Mouse (Mus musculus) limb, embryonic 14.5 days (tissue): ENCODE results near the gene Snx9. TPM values are rescaled to one million over a fixed set of nuclear protein-coding genes. Genes with fewer than 3 reads are reported as not detected.

Experiments used
- ATAC-seq: fragments of 200-750 bp; cut with Nextera tagmentation; 2 replicates; pipeline ENCODE4 v1.8.0; 2017; ENCODE audit warnings: low read depth, moderate number of reproducible peaks, moderate TSS enrichment; ENCODE audit not compliant: low FRiP score
- DNase-seq: peaks from one replicate; pipeline ENCODE4 v3.0.0-alpha.2; 2015; ENCODE audit warnings: low spot score
- H3K27ac ChIP-seq: fragments of 300-500 bp; sonication (generic); replicated peaks from 2 replicates; pipeline ENCODE4 v1.5.1; 2014; ENCODE audit warnings: low read depth, mild to moderate bottlenecking, low read length, moderate library complexity, mixed read lengths
- H3K27me3 ChIP-seq: fragments of 300-500 bp; sonication (generic); 2 replicates; pipeline ENCODE4 v1.6.1; 2014; ENCODE audit warnings: low read length, mixed read lengths; ENCODE audit not compliant: control insufficient read depth, insufficient read depth
- H3K36me3 ChIP-seq: fragments of 300-500 bp; sonication (generic); 2 replicates; pipeline ENCODE4 v1.6.1; 2014; ENCODE audit warnings: mild to moderate bottlenecking, low read length, moderate library complexity, mixed read lengths; ENCODE audit not compliant: control insufficient read depth, insufficient read depth
- H3K4me1 ChIP-seq: fragments of 300-500 bp; sonication (generic); 2 replicates; pipeline ENCODE4 v1.6.1; 2014; ENCODE audit warnings: antibody characterized with exemption, low read length, mixed read lengths; ENCODE audit not compliant: control insufficient read depth, insufficient read depth
- H3K4me2 ChIP-seq: fragments of 300-500 bp; sonication (generic); replicated peaks from 2 replicates; pipeline ENCODE4 v1.6.1; 2014; ENCODE audit warnings: low read depth, mild to moderate bottlenecking, low read length, moderate library complexity; ENCODE audit not compliant: severe bottlenecking
- H3K4me3 ChIP-seq: fragments of 300-500 bp; sonication (generic); replicated peaks from 2 replicates; pipeline ENCODE4 v1.5.1; 2014; ENCODE audit warnings: low read length
- H3K9ac ChIP-seq: fragments of 300-500 bp; sonication (generic); 2 replicates; pipeline ENCODE4 v1.6.1; 2014; ENCODE audit warnings: mild to moderate bottlenecking, low read depth, low read length, moderate library complexity; ENCODE audit not compliant: severe bottlenecking
- H3K9me3 ChIP-seq: fragments of 300-500 bp; sonication (generic); 2 replicates; pipeline ENCODE4 v1.6.1; 2016; ENCODE audit warnings: low read length; ENCODE audit not compliant: control insufficient read depth
- POLR2A ChIP-seq: fragments of 200-500 bp; IDR thresholded peaks from 2 replicates; pipeline ENCODE4 v1.8.0; 2012; ENCODE audit warnings: inconsistent platforms, mild to moderate bottlenecking, moderate library complexity, borderline replicate concordance; ENCODE audit not compliant: insufficient read depth, insufficient read length; ENCODE audit errors: extremely low read depth
- WGBS: fragments of 180-500 bp; shearing (Covaris S2); extraction: QIAGEN DNeasy Blood & Tissue Kit; methylation state at CpG from one replicate; pipeline ENCODE4 v1.1.7; 2014; 5-methylcytosine and 5-hydroxymethylcytosine counted together
- polyA plus RNA-seq, 2 experiments: library from polyadenylated mRNA; depleted of rRNA in 1 of 2; stranded (reverse) in 1 of 2; unstranded in 1 of 2; fragments of >200 nt; fragmentation: Nextera tagmentation in 1 of 2; extraction: Ambion mirVana in 1 of 2; gene quantifications; 2 replicates each; pipeline versions ENCODE4 v1.2.1 to v1.2.3; 2012 to 2014

Gene Snx9
- polyA plus RNA-seq, 2 experiments, result 39.1 to 41.9 TPM

GRCm38 (mm10) chr17:5804370-5805150, 36.6 kb upstream of the Snx9 start:
- H3K36me3 ChIP-seq, result no peaks in the 10 kb centered on the region
- H3K4me1 ChIP-seq, result peaks cover 26% of the 10 kb centered on the region
- DNase-seq, result peak; percentile 76
- H3K4me3 ChIP-seq, result no peak overlapping the region
- WGBS, result 30% methylated on average over 12 of the region's 12 CpGs
- H3K9ac ChIP-seq, result no peak overlapping the region
- peak; percentile 85 for ATAC-seq
- no peak for TF ChIP-seq POLR2A
- no peak overlapping the region for H3K4me2 ChIP-seq
- H3K27ac ChIP-seq, result peak overlapping the region; percentile 85
- no peaks in the 10 kb centered on the region for H3K27me3 ChIP-seq
- no peaks in the 10 kb centered on the region for H3K9me3 ChIP-seq

- H3K36me3 ChIP-seq, result no peaks in the 10 kb centered on the region
- H3K4me3 ChIP-seq, result no peak overlapping the region
- TF ChIP-seq POLR2A, result no peak
- no peaks in the 10 kb centered on the region for H3K27me3 ChIP-seq
- 28% methylated on average over 7 of the region's 7 CpGs for WGBS
- no peak overlapping the region for H3K9ac ChIP-seq
- ATAC-seq (peak; percentile 81; the same call in 1 of the 2 replicates), DNase-seq (peak; percentile 88)
- no peaks in the 10 kb centered on the region for H3K9me3 ChIP-seq
- peaks cover 26% of the 10 kb centered on the region for H3K4me1 ChIP-seq
- H3K27ac ChIP-seq, result peak overlapping the region; percentile 85
- no peak overlapping the region for H3K4me2 ChIP-seq
These were observed 35.8 kb upstream of the Snx9 start for GRCm38 (mm10) chr17:5805151-5805834.

- no peak overlapping the region for H3K4me2 ChIP-seq
- no peaks in the 10 kb centered on the region for H3K9me3 ChIP-seq
- H3K27ac ChIP-seq, result peak overlapping the region; percentile 85
- no peak for ATAC-seq
- no peak for TF ChIP-seq POLR2A
- H3K27me3 ChIP-seq, result no peaks in the 10 kb centered on the region
- no peak overlapping the region for H3K4me3 ChIP-seq
- 64% methylated on average over 2 of the region's 2 CpGs for WGBS
- no peak for DNase-seq
- peaks cover 26% of the 10 kb centered on the region for H3K4me1 ChIP-seq
- H3K9ac ChIP-seq, result no peak overlapping the region
- no peaks in the 10 kb centered on the region for H3K36me3 ChIP-seq
These were observed 35.2 kb upstream of the Snx9 start for GRCm38 (mm10) chr17:5805935-5806334.

GRCm38 (mm10) chr17:5806823-5807222, 34.3 kb upstream of the Snx9 start:
- Histone ChIP-seq H3K36me3 (no peaks in the 10 kb centered on the region), H3K4me2 (no peak overlapping the region), H3K9ac (no peak overlapping the region), H3K27me3 (no peaks in the 10 kb centered on the region), H3K4me3 (no peak overlapping the region), H3K4me1 (peaks cover 26% of the 10 kb centered on the region), H3K9me3 (no peaks in the 10 kb centered on the region), H3K27ac (no peak overlapping the region)
- 86% methylated on average over 2 of the region's 2 CpGs for WGBS
- DNase-seq (no peak), ATAC-seq (no peak)
- no peak for TF ChIP-seq POLR2A

GRCm38 (mm10) chr17:5807847-5808386, 33.2 kb upstream of the Snx9 start:
- Histone ChIP-seq H3K4me2 (no peak overlapping the region), H3K36me3 (no peaks in the 10 kb centered on the region), H3K9me3 (no peaks in the 10 kb centered on the region), H3K4me1 (peaks cover 26% of the 10 kb centered on the region), H3K27ac (no peak overlapping the region), H3K9ac (no peak overlapping the region), H3K27me3 (no peaks in the 10 kb centered on the region), H3K4me3 (no peak overlapping the region)
- no peak for ATAC-seq
- WGBS, result 70% methylated on average over 3 of the region's 3 CpGs
- TF ChIP-seq POLR2A, result no peak
- no peak for DNase-seq
